Comparison of ENCODE assay signal across 15 mouse cellular contexts in the genomic region with DNA sequence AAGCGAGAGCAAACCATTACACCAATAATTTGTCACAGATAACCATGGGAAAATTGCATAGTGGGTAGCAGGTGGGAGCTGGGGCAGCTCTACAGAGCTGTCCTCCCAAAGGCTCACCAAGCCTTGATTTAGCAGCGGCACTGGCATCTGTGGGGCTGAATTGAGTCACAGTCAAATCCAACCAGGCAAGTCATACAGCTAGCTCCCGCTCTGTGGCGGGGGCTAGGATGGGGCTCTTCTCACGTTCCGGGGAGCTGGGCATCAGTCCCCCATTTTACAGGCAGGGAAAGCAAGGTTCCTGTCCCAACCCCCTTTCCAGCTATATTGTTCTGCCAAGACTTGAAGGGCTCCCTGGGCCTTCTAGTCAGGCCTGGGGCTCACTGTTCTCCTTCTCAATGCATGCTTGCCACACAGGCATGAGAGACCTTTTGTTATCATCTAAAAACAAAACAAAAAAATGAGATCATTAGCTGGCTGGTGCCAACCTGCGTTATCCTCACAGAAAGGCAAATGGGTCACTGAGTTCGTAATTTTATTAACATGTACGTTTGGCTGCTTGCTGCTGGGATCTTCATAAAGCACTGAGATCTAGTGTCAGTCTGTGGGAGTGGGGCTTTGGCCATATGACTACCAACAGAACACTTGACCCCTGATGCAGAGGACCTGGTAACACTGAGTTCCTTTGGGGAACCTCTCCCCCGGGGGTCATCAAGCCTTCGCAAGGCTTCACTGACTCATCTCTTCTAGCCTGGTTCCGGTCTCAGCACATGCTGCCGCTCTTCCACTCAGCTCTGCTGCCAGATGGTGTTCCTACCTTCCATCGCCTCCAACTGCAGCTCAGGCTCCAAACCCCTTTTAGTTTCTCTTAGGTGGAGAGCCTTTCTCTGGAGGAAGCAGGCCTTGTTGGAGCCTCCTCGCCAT. TPM values are rescaled to one million over a fixed set of nuclear protein-coding genes. Genes with fewer than 3 reads are reported as not detected.
DNase-seq lines count a peak whose midpoint lies in the region; ATAC-seq and TF ChIP-seq lines count a peak whose summit lies in the region.
"Had no signal": no experiment of that assay in that cellular context is flagged by ENCODE, and none has a peak within 500 bp of the region (broad histone marks: within the 10 kb centered on the region; RNA-seq: fewer than 3 reads in every experiment).

No protein-coding gene starts in this region.

- no peak overlapping the region for H3K4me2 ChIP-seq in intestine, embryonic 15.5 days (replicated peaks)
- no peak overlapping the region for H3K4me2 ChIP-seq in intestine, embryonic 16.5 days (ENCODE audit: low read depth, low read length)
- H3K4me2 ChIP-seq in lung, postnatal 0 days (replicated peaks; ENCODE audit: low read depth, low read length) = no peak overlapping the region
- H3K4me2 ChIP-seq: embryonic facial prominence, embryonic 12.5 days; heart, embryonic 12.5 days; midbrain, embryonic 12.5 days had no signal

- H3K9ac ChIP-seq in intestine, embryonic 15.5 days = no peak overlapping the region
- H3K9ac ChIP-seq in intestine, embryonic 16.5 days (ENCODE audit: low read depth, low read length) = no peak overlapping the region
- no peak overlapping the region for H3K9ac ChIP-seq in lung, postnatal 0 days (replicated peaks; ENCODE audit: low read depth)
- H3K9ac ChIP-seq: embryonic facial prominence, embryonic 12.5 days; heart, embryonic 12.5 days; midbrain, embryonic 12.5 days had no signal

- 0 out of 2 replicates have a peak, but pooled peaks have one; percentile 3 for ATAC-seq in intestine, embryonic 15.5 days
- no peak for ATAC-seq in intestine, embryonic 16.5 days
- no peak for ATAC-seq in lung, postnatal 0 days

- DNase-seq in brain, embryonic 14.5 days (ENCODE audit: low read depth) = peak; percentile 37
- peak; percentile 67 for DNase-seq in cerebellum, adult 9-10 months
- DNase-seq in layer of hippocampus, adult 9-11 months = peak; percentile 82
- no peak for DNase-seq in adrenal gland, adult (ENCODE audit: inconsistent age in 2 of 2, low spot score in 1 of 2)
- DNase-seq in kidney, postnatal 36 days = no peak
- DNase-seq in lung, postnatal 0 days (ENCODE audit: low spot score) = no peak
- DNase-seq: adrenal gland, postnatal 25 days; kidney, postnatal 10 days; spleen, adult 18-20 months had no signal

- TF ChIP-seq CTCF in brain, embryonic 14.5 days (IDR thresholded peaks at IDR 0.05; ENCODE audit: borderline replicate concordance, extremely low read depth, insufficient read depth, insufficient read length) = no peak
- TF ChIP-seq CTCF in lung, postnatal 0 days (IDR thresholded peaks at IDR 0.05) = no peak

- no peak for TF ChIP-seq POLR2A in brain, embryonic 14.5 days (IDR thresholded peaks at IDR 0.05; ENCODE audit: borderline replicate concordance, extremely low read depth, insufficient read depth, insufficient read length, poor library complexity, severe bottlenecking)

- H3K27ac ChIP-seq in intestine, embryonic 15.5 days = no peak overlapping the region
- no peak overlapping the region for H3K27ac ChIP-seq in intestine, embryonic 16.5 days (ENCODE audit: low read length)
- H3K27ac ChIP-seq in lung, postnatal 0 days (ENCODE audit: low read length) = no peak overlapping the region
- H3K27ac ChIP-seq: embryonic facial prominence, embryonic 12.5 days; midbrain, embryonic 12.5 days had no signal

- no peak overlapping the region for H3K4me3 ChIP-seq in intestine, embryonic 15.5 days (replicated peaks)
- no peak overlapping the region for H3K4me3 ChIP-seq in intestine, embryonic 16.5 days (ENCODE audit: low read length)
- no peak overlapping the region for H3K4me3 ChIP-seq in lung, postnatal 0 days (ENCODE audit: low read depth, low read length)
- H3K4me3 ChIP-seq: embryonic facial prominence, embryonic 12.5 days; heart, embryonic 12.5 days; midbrain, embryonic 12.5 days had no signal

- no peaks in the 10 kb centered on the region for H3K9me3 ChIP-seq in intestine, embryonic 15.5 days
- no peaks in the 10 kb centered on the region for H3K9me3 ChIP-seq in intestine, embryonic 16.5 days (ENCODE audit: control insufficient read depth, low read length)
- no peaks in the 10 kb centered on the region for H3K9me3 ChIP-seq in lung, postnatal 0 days (ENCODE audit: low read length)
- H3K9me3 ChIP-seq: embryonic facial prominence, embryonic 12.5 days; G1E; heart, embryonic 12.5 days; midbrain, embryonic 12.5 days had no signal

- WGBS in intestine, embryonic 15.5 days = 77% methylated on average over 15 of the region's 15 CpGs
- 72% methylated on average over 15 of the region's 15 CpGs for WGBS in intestine, embryonic 16.5 days
- WGBS in lung, postnatal 0 days = 74% methylated on average over 15 of the region's 15 CpGs

- H3K27me3 ChIP-seq in intestine, embryonic 15.5 days (replicated peaks) = no peaks in the 10 kb centered on the region
- H3K27me3 ChIP-seq in intestine, embryonic 16.5 days (replicated peaks; ENCODE audit: control insufficient read depth, insufficient read depth, low read length) = no peaks in the 10 kb centered on the region
- H3K27me3 ChIP-seq in lung, postnatal 0 days (replicated peaks; ENCODE audit: insufficient read depth, low read length) = no peaks in the 10 kb centered on the region
- H3K27me3 ChIP-seq: embryonic facial prominence, embryonic 12.5 days; heart, embryonic 12.5 days; midbrain, embryonic 12.5 days had no signal

- no peak for TF ChIP-seq EP300 in lung, postnatal 0 days (IDR thresholded peaks at IDR 0.05)

- peaks cover 15% of the 10 kb centered on the region for H3K36me3 ChIP-seq in intestine, embryonic 15.5 days
- peaks cover 9% of the 10 kb centered on the region; the same call in 1 of the 2 replicates for H3K36me3 ChIP-seq in intestine, embryonic 16.5 days (ENCODE audit: control insufficient read depth, insufficient read depth, low read length)
- peaks cover 9% of the 10 kb centered on the region; the same call in 1 of the 2 replicates for H3K36me3 ChIP-seq in lung, postnatal 0 days (ENCODE audit: insufficient read depth, low read length)

- H3K4me1 ChIP-seq in intestine, embryonic 15.5 days (replicated peaks) = peaks cover 1% of the 10 kb centered on the region
- 0 out of 2 replicates have a peak, but pooled peaks cover 1% of the 10 kb centered on the region for H3K4me1 ChIP-seq in intestine, embryonic 16.5 days (ENCODE audit: control insufficient read depth, insufficient read depth, low read length)
- H3K4me1 ChIP-seq in lung, postnatal 0 days (ENCODE audit: insufficient read depth, low read depth, low read length) = no peaks in the 10 kb centered on the region

RNA-seq across cellular contexts. Expression of gene Shisa4, which starts 5.3 kb away (rescaled TPM):
- 29.5 and 30.2 TPM in 2 replicates for polyA plus RNA-seq in intestine, embryonic 15.5 days (2015; fragmentation: Nextera tagmentation; extraction: Ambion mirVana)
- polyA plus RNA-seq in intestine, embryonic 16.5 days (2015; fragmentation: Nextera tagmentation; extraction: Ambion mirVana) = 19.3 and 22.4 TPM in 2 replicates
- 60.3 and 61.4 TPM in 2 replicates for polyA plus RNA-seq in brain, embryonic 14.5 days (2012; rRNA removed)
- 19.2 and 20.0 TPM in 2 replicates for polyA plus RNA-seq in lung, postnatal 0 days (2015; fragmentation: Nextera tagmentation; extraction: Ambion mirVana)
- polyA plus RNA-seq: G1E had no signal

RNA-seq across cellular contexts. Expression of gene Ipo9, which starts 50.0 kb away (rescaled TPM):
- 85.6 and 92.2 TPM in 2 replicates for polyA plus RNA-seq in intestine, embryonic 15.5 days (2015; fragmentation: Nextera tagmentation; extraction: Ambion mirVana)
- polyA plus RNA-seq in intestine, embryonic 16.5 days (2015; fragmentation: Nextera tagmentation; extraction: Ambion mirVana) = 64.7 and 70.5 TPM in 2 replicates
- 185 and 217 TPM in 2 replicates for polyA plus RNA-seq in brain, embryonic 14.5 days (2012; rRNA removed)
- 26.1 and 30.7 TPM in 2 replicates for polyA plus RNA-seq in lung, postnatal 0 days (2015; fragmentation: Nextera tagmentation; extraction: Ambion mirVana)

RNA-seq across cellular contexts. Expression of gene Lmod1, which starts 55.7 kb away (rescaled TPM):
- 11.1 and 11.2 TPM in 2 replicates for polyA plus RNA-seq in intestine, embryonic 15.5 days (2015; fragmentation: Nextera tagmentation; extraction: Ambion mirVana)
- 10.6 and 11.7 TPM in 2 replicates for polyA plus RNA-seq in intestine, embryonic 16.5 days (2015; fragmentation: Nextera tagmentation; extraction: Ambion mirVana)
- polyA plus RNA-seq in brain, embryonic 14.5 days (2012; rRNA removed) = 0.08 and 0.30 TPM in 2 replicates
- polyA plus RNA-seq in lung, postnatal 0 days (2015; fragmentation: Nextera tagmentation; extraction: Ambion mirVana) = 2.6 and 2.8 TPM in 2 replicates
- polyA plus RNA-seq: G1E had no signal

Comparison
In these comparisons a context has a peak if more than half of its experiments do, and no peak if none do; other contexts are left out.
1. DNase-seq: peak in brain, embryonic 14.5 days (single experiment), cerebellum, adult 9-10 months (single experiment) and layer of hippocampus, adult 9-11 months (single experiment); none in adrenal gland, adult (0 of 2), kidney, postnatal 36 days (0 of 2) and lung, postnatal 0 days (single experiment).